Mouse (Mus musculus): Measurements from ENCODE around the gene Zbtb5. TPM values are rescaled to one million over a fixed set of nuclear protein-coding genes. Genes with fewer than 3 reads are reported as not detected.
"Not testable (repeated sequence)": the region's sequence is repeated elsewhere in the genome, so short reads cannot be mapped to it uniquely, and the experiment has no call there.

Gene Zbtb5
- polyA plus RNA-seq, 1 experiment from 2014 or later: 10.3 TPM

GRCm38 (mm10) chr4:45040795-45041194 is 28.6 kb upstream of the Zbtb5 start:
- Histone ChIP-seq H3K4me1 (ENCODE audit: insufficient read depth, low read depth, low read length) (0 out of 2 replicates have a peak, but pooled peaks cover 3% of the 10 kb centered on the region), H3K27me3 (replicated peaks; ENCODE audit: insufficient read depth, low read length) (no peaks in the 10 kb centered on the region), H3K4me2 (replicated peaks; ENCODE audit: low read depth, low read length) (no peak overlapping the region), H3K27ac (ENCODE audit: low read length) (no peak overlapping the region), H3K4me3 (ENCODE audit: low read depth, low read length) (no peak overlapping the region), H3K9me3 (ENCODE audit: low read length) (no peaks in the 10 kb centered on the region), H3K9ac (replicated peaks; ENCODE audit: low read depth) (no peak overlapping the region), H3K36me3 (ENCODE audit: insufficient read depth, low read length) (no peaks in the 10 kb centered on the region)
- TF ChIP-seq CTCF (IDR thresholded peaks at IDR 0.05) (no peak), EP300 (IDR thresholded peaks at IDR 0.05) (no peak)
- 78% methylated on average over 5 of the region's 7 CpGs for WGBS
- no peak for DNase-seq (ENCODE audit: low spot score)
- ATAC-seq: no peak

- H3K9ac ChIP-seq (replicated peaks; ENCODE audit: low read depth); H3K4me2 ChIP-seq (replicated peaks; ENCODE audit: low read depth, low read length); H3K27ac ChIP-seq (ENCODE audit: low read length); ATAC-seq; H3K4me3 ChIP-seq (ENCODE audit: low read depth, low read length); H3K4me1 ChIP-seq (ENCODE audit: insufficient read depth, low read depth, low read length); H3K27me3 ChIP-seq (replicated peaks; ENCODE audit: insufficient read depth, low read length); H3K9me3 ChIP-seq (ENCODE audit: low read length); H3K36me3 ChIP-seq (ENCODE audit: insufficient read depth, low read length); DNase-seq (ENCODE audit: low spot score): not testable (repeated sequence)
- WGBS: 91% methylated on average over 7 of the region's 7 CpGs
These were observed 27.3 kb upstream of the Zbtb5 start for GRCm38 (mm10) chr4:45039546-45039945.

GRCm38 (mm10) chr4:45038879-45039278 is 26.7 kb upstream of the Zbtb5 start:
- ATAC-seq; H3K4me3 ChIP-seq (ENCODE audit: low read depth, low read length); H3K9me3 ChIP-seq (ENCODE audit: low read length); H3K27me3 ChIP-seq (replicated peaks; ENCODE audit: insufficient read depth, low read length); H3K4me2 ChIP-seq (replicated peaks; ENCODE audit: low read depth, low read length); H3K4me1 ChIP-seq (ENCODE audit: insufficient read depth, low read depth, low read length); H3K36me3 ChIP-seq (ENCODE audit: insufficient read depth, low read length); H3K27ac ChIP-seq (ENCODE audit: low read length); H3K9ac ChIP-seq (replicated peaks; ENCODE audit: low read depth): not testable (repeated sequence)
- DNase-seq (ENCODE audit: low spot score): peak; percentile 21
- peak; percentile 46 for TF ChIP-seq CTCF (IDR thresholded peaks at IDR 0.05)
- 65% methylated on average over 8 of the region's 8 CpGs for WGBS

- Histone ChIP-seq H3K9ac (replicated peaks; ENCODE audit: low read depth) (no peak overlapping the region), H3K36me3 (ENCODE audit: insufficient read depth, low read length) (peaks cover 1% of the 10 kb centered on the region; the same call in 1 of the 2 replicates), H3K27ac (ENCODE audit: low read length) (no peak overlapping the region), H3K4me2 (replicated peaks; ENCODE audit: low read depth, low read length) (no peak overlapping the region), H3K27me3 (replicated peaks; ENCODE audit: insufficient read depth, low read length) (no peaks in the 10 kb centered on the region), H3K4me1 (ENCODE audit: insufficient read depth, low read depth, low read length) (0 out of 2 replicates have a peak, but pooled peaks cover 3% of the 10 kb centered on the region), H3K4me3 (ENCODE audit: low read depth, low read length) (no peak overlapping the region), H3K9me3 (ENCODE audit: low read length) (no peaks in the 10 kb centered on the region)
- peak; percentile 45 for ATAC-seq
- DNase-seq (ENCODE audit: low spot score): peak; percentile 49
- WGBS: 79% methylated on average over 13 of the region's 13 CpGs
- TF ChIP-seq EP300 (IDR thresholded peaks at IDR 0.05) (no peak), CTCF (IDR thresholded peaks at IDR 0.05) (no peak)
These were observed 25.5 kb upstream of the Zbtb5 start for GRCm38 (mm10) chr4:45037455-45038410.

GRCm38 (mm10) chr4:45036571-45036970 is 24.4 kb upstream of the Zbtb5 start:
- Histone ChIP-seq H3K4me1 (ENCODE audit: insufficient read depth, low read depth, low read length) (0 out of 2 replicates have a peak, but pooled peaks cover 3% of the 10 kb centered on the region), H3K27me3 (replicated peaks; ENCODE audit: insufficient read depth, low read length) (no peaks in the 10 kb centered on the region), H3K9me3 (ENCODE audit: low read length) (no peaks in the 10 kb centered on the region), H3K9ac (replicated peaks; ENCODE audit: low read depth) (no peak overlapping the region), H3K36me3 (ENCODE audit: insufficient read depth, low read length) (peaks cover 3% of the 10 kb centered on the region; the same call in 1 of the 2 replicates), H3K27ac (ENCODE audit: low read length) (no peak overlapping the region), H3K4me2 (replicated peaks; ENCODE audit: low read depth, low read length) (no peak overlapping the region), H3K4me3 (ENCODE audit: low read depth, low read length) (no peak overlapping the region)
- ATAC-seq (no peak), DNase-seq (ENCODE audit: low spot score) (no peak)
- WGBS: 82% methylated on average over 5 of the region's 5 CpGs
- TF ChIP-seq EP300 (IDR thresholded peaks at IDR 0.05) (no peak), CTCF (IDR thresholded peaks at IDR 0.05) (no peak)

- H3K9me3 ChIP-seq (ENCODE audit: low read length): no peaks in the 10 kb centered on the region
- TF ChIP-seq EP300 (IDR thresholded peaks at IDR 0.05): no peak
- TF ChIP-seq CTCF (IDR thresholded peaks at IDR 0.05): no peak
- ATAC-seq: no peak
- H3K27ac ChIP-seq (ENCODE audit: low read length): no peak overlapping the region
- H3K9ac ChIP-seq (replicated peaks; ENCODE audit: low read depth): no peak overlapping the region
- 0 out of 2 replicates have a peak, but pooled peaks cover 3% of the 10 kb centered on the region for H3K4me1 ChIP-seq (ENCODE audit: insufficient read depth, low read depth, low read length)
- 85% methylated on average over 10 of the region's 10 CpGs for WGBS
- no peak overlapping the region for H3K4me3 ChIP-seq (ENCODE audit: low read depth, low read length)
- no peak for DNase-seq (ENCODE audit: low spot score)
- H3K27me3 ChIP-seq (replicated peaks; ENCODE audit: insufficient read depth, low read length): no peaks in the 10 kb centered on the region
- H3K4me2 ChIP-seq (replicated peaks; ENCODE audit: low read depth, low read length): no peak overlapping the region
- H3K36me3 ChIP-seq (ENCODE audit: insufficient read depth, low read length): peaks cover 3% of the 10 kb centered on the region; the same call in 1 of the 2 replicates
These were observed 23.8 kb upstream of the Zbtb5 start for GRCm38 (mm10) chr4:45036048-45036447.

All from lung, postnatal 0 days (tissue).